Mouse (Mus musculus) liver, adult 2 months (tissue): ENCODE results near the gene 4930539E08Rik.
A peak's percentile ranks its signal among the peaks of the same experiment; 100 is the strongest.

Experiments used
- CTCF ChIP-seq: fragments of 200-500 bp; IDR thresholded peaks from 2 replicates; pipeline ENCODE4 v1.5.1; 2011; ENCODE audit warnings: low read depth, low read length, control low read depth
- POLR2A ChIP-seq: fragments of 200-500 bp; IDR thresholded peaks from 2 replicates; pipeline ENCODE4 v1.6.1; 2011; ENCODE audit warnings: low read length, control low read depth; ENCODE audit not compliant: insufficient read depth; ENCODE audit errors: extremely low read depth

- TF ChIP-seq CTCF (no peak), POLR2A (peak; percentile 86; the same call in 1 of the 2 replicates)
Observed at GRCm38 (mm10) chr17:28951831-28952799, 37.0 kb upstream of the 4930539E08Rik start, which contains the start of gene Kctd20.
